Mouse (Mus musculus): Measurements from ENCODE around the gene Cd44.

The Cd44 gene

DNA sequence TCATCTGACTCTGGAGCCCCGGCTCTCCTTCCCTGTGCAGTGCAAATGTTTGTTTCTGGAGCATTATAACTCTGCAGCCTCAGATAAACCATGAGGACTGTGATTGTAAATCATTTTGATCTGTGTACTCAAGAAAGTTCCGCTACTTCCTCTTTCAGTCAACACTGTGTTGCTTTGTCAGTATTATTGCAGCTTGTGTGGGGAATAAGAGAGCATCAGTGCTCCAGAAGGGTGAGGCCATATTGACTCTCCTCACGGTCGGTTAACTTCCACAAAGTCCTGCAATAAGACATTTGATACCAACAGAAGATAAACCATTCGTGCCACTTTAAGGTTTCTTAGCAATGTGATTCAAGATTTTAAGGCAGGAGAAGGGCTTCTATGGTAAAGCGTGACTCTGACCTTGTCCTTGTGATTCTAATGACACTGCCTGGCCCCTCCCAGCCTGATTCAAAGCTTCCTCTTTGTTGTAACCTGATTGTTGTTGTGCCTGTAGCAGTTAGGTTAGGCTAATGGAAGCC, 86.1 kb downstream of the Cd44 start:
- DNase-seq, result no peak

DNA sequence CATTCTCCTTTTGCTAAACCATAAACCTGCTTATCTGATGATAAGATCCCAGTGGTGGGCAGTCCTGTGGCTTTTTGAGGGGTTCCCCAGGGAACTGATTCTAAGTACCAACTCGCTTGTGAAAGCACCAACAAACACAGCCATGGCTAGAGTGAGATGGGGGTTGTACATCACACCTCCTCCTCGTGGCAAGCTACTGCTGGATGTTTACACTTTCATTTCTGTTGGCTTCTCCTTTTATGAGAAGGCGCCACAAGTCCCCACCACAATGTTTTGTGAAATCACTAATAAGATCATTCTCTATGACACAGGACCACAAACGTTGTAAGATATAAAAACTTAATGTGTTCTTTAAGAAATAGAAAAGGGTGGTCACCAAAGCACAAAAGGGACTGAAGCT, 88.7 kb downstream of the Cd44 start:
- DNase-seq, result no peak

DNA sequence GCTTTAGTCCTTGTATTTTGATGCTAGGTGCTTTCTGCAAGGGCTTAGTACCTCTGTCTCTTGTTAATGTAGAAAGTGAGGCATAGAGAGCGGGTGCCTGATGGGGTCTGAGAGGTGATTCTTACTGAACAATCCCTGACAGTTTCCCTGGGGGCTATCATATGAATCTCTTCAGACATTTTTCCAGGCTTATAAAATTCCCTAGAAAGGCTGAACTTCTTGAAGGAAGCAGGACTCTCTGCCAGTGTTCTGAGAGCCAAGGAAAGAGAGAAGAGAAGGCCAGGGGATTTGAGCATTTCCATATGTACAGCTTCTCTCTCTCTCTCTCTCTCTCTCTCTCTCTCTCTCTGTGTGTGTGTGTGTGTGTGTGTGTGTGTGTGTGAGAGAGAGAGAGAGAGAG, 92.0 kb downstream of the Cd44 start:
- no peak for DNase-seq

DNA sequence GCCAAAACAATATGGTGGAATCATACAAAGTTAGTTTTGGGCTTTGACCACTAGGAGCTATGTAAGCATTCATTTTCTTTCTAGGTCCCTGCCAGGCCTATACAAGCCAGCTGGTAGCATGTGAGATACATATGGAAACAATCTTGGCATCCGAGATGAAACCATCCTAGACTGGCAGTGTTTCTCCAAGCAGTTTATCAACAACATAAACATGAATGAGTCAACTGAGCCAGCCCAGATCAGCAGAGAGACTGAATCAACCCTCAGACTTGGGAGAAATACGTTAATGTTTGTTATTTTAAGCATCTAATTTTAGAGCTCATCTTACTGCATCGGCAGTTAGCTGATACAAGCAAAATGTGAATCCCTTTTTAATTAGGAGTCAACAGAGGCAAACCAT, 93.8 kb downstream of the Cd44 start:
- no peak for DNase-seq

DNA sequence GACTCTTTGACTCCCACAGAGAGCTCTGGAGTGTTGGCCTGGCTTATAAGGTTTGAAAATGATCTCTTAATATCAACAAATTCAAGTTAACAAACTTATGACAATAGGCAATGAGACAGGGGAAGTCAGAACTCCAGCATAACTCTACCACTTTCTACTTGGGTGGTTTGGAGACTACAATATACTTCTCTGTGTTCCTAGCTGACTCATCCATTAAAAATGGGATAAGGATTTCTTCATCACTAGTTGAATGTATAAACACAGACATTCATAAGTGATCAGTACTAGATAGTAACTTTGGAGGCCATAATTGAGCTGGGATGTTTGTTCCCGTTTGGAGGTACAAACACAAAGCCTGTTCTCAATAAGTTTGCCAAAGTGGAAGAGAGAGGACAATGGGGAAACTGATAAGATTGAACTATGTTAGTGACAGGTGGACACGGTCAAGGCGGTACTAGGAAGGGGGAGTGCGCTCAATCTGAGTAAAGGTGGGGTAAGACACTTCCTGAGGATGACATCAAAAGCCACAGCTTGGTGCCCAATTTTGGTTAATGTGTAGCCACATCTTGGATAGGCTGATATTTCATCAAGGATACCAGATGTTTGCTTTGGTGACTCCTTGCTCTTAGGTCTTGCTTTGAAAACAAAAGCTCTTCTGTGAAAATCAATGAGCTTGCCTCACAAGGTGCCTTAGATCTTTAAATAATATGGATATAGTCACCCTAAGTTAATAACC, 95.5 kb downstream of the Cd44 start:
- no peak for DNase-seq

DNA sequence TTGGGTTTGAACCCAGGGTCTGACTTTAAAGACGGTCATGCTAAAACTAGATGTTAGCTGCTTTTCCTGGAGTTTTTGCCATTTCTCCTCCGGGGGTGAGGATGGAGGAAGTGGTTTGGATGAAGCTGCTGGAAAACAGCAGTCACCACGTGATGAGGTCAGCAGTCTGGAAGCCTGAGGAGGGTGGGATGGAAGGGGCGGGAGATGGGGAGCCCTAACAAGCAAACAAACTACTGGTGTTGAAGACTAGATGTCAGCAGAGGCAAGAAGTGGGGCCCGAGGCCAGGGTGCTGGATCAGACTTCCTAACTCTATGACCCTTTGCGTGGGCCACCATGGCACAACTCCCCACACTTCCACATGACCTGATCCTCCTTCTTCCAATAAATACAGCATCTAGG, 96.2 kb downstream of the Cd44 start:
- no peak for DNase-seq

DNA sequence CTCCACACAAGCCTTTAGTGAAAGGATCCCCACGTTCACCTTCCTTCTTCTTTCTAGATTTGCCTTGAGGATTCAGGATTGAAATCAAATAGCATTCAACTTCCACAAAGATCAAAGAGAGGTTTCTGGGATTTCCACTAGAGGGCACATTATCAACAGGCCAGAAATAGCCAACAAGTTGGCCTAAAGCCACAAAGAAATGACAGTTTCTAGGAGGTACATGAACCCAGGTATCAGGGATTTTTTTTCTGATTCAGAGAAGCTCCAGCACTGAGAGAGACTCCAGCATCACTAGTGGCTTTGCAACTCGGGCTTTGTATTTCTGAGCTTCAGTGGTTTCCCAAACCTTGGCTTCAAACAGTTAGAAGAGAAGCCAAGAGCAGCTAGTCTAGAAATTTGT, 97.4 kb downstream of the Cd44 start:
- peak; percentile 36 for DNase-seq

DNA sequence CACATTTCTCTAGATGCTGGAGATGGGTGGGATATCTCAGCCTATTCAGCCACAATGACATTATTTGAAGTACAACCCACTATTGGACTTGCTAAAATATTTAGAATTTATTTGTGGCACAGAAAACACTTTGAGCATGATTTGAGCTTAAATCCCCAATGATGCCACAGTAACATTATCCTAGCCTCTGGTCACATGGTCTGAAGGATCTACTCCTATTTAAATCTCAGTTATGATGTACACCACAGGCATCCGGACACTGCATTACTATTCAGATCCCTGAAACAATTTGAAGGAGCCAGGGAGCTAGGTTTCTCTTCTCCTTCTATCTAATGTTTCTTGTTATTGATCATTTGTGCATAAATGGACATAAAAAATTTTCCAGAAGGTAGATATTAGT, 99.6 kb downstream of the Cd44 start:
- no peak for DNase-seq

DNA sequence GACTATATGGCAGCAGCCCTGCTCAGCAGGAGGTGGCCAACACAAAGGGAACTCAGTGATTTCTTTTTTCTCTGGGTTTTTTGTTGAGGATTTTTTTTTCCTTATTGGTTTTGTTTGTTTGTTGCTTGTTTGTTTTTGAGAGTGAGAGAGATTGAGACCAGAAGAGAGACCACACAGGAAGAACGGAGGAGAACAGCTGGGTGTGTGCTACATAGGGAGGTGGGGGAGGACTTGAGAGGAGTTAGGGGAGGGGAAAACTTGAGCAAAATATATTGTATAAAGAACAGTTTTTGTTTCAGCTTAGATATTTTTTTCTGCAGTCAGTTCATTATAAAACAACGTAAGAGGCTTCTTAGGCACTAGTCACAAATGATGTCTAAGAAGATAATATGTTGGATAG, 103.3 kb downstream of the Cd44 start:
- no peak for DNase-seq

DNA sequence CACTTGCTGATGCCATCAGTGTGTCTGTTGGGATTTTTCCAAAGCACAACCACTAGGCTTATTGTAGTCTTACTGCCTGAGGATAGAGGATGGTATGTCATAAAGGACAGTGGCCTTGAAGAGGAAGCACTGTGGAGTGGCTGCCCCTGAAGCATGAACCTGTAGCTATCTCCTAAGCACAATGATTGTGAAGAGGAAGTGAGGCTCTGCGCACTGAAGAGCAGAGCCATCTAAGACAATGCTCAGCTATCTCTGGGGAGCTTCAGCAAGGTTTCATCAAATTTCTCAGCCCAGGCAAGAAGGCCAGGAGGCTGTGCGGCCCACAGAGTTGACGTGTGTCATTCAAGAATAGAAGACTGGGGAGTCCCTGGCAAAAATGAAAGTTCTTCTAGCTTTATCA, 106.4 kb downstream of the Cd44 start:
- no peak for DNase-seq

DNA sequence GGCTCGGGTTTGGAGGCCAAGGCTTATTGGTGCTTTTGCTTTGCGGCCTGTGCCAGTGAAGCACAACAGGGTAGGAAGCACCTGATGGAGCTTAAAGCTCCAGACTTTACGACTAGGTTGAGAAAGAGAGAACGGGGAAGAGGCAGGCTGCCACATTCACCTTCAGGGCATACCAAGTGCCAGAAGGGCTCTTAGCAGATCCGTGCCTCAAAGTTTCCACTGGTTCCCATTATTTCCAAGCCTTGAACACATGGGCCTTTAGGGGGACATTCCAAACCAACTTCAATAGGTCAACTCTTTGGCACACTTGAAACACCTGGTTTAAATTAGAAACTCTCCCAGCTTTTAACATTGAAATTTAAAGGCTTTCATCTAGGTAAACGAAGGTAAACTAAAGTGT, 108.7 kb downstream of the Cd44 start:
- no peak for DNase-seq

DNA sequence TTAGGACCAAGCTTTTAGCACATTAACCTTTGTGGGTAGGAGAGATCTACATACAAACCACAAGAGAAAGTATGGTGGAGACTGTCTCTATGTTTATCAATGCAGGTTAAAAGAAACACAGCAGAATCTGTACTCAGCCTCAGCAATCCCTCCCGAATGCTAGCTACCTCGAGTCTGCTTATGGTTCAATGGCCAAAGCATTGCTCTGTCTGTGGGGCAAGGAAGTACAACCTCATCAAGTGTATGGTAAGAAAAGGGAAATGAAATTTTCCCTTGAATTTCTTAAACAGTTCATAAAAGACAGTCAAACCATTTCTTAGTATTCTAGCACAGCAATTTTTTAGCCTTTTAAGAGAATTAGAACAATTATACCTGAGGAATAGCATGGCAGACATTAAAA, 109.8 kb downstream of the Cd44 start:
- DNase-seq, result no peak

DNA sequence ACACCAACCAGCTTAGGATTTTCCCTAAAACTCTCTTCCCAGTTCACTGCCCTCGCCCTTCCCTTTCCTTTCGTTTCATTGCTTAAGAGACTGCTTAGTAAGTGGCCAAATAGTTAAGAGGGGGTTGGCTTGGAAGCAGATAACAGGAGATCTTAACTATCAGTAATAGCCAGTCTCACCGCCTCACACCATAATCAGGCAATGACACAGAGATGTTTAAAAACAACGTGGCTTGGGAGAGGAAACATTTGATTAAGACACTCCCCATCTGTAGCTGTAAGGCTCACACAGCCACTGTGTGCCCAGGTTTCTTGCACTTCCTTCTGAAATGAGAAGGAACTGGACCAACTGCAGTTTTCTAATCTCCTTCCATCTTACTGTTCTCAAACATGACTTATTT, 115.8 kb downstream of the Cd44 start:
- DNase-seq, result no peak

DNA sequence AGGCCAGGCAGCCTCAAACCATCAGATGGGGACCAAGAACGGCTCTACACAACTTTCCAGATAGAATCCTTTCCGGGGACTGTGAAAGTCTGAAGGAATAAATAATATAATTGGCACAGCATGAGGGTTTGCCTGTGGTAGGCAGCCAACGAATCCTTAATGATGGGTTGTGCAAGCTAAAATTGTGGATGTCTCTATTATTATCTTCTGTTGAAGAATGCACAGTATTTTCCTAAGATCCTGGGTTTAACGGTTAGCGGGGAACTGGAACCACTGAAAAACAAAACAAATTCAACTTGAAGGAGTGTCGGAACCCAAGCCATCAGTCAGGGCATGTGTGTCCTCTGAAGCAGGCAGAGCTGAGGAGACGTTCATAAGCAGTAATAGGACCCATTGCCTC, 118.7 kb downstream of the Cd44 start:
- no peak for DNase-seq

DNA sequence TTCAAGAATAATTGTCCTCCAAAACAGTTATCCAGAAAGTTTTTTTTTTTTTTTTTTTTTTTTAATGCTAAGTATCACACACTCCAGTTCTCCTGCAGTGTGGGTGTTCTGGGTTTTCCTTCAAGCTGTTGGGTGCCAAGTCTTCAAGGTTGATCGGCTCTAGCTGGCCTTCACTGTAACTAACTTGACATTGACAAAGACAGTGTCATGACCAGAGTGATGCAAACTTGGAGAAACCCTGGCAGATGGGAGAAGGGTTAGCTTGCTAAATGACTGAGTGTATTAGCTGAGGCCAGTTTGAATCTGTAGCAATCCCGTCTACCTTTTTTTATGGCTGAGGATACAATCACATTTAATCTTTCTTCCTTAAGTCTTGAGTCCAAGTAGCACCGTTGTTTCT, 123.3 kb downstream of the Cd44 start:
- no peak for DNase-seq

DNA sequence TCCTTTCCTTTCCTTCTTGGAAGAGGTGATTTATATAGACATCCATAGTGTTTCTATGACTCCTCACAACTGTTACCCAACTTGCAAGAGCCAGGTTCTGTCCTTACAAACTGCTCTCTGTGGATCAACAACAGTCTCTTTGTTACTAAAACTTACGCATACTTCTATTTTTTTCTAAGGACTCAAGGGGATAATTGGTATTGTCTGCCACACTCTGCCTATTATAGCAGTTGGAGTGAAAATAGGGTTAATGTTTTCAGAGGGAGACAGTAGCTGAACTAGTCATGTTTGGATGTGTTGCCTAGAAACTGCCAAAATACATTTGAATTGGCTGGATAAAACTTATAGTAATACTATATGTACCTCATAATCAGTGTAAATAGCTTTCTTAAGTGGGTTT, 125.9 kb downstream of the Cd44 start:
- no peak for DNase-seq

DNA sequence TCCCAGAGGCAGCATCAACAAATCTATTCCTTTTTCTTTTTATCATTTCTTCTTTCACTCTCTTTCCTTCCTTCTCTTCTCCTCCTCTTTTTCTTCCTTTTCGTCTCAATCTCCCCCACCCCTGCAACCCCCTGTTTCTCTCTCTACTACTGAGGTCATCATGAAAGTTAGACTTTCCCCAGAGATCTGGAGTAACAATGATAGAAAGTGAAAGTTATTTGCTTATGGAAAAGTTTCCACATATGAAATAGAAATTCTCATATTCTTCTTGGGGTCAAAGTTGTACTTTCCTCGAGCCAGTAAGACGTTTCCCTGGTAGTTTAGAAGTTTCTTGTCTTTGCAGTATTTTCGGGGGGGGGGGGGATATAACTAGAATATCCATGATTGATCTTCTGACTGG, 126.8 kb downstream of the Cd44 start:
- no peak for DNase-seq

DNA sequence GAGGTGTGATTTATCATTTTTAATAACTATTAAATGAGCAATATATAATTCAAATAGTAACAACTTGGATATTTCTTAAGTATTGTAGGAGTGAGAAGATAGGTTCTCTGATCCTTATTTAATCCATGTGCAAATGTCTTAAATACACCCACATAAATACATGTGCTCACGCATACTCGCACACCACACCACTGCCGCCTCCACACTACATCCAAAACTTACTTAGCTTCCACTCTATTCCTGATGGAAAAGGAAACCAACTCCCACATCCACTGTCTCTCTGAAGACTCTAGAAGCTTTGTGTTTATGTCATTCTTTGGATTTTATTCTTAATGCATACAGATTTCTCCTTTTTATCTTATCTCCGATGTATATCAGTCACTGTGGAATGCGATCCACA, 129.2 kb downstream of the Cd44 start:
- no peak for DNase-seq

DNA sequence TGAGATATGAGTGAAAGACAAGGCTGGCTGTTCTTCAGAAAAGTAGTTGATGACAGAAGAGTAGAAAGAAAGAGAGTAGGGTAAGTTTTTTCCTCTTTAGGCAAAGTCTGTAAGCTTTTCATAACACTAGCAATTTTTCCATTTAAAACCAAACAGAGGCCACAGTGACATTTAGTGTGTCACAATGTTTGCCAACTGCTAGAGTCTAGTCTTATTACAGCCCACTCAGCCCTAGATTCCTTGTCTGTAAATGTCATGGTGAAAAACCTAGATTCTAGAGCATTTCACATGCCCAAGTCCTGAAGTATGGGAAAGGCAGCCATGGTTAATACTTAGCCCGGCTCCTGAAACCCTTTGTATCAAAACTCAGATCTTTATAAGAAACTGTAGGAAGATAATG, 130.2 kb downstream of the Cd44 start:
- DNase-seq, result no peak

DNA sequence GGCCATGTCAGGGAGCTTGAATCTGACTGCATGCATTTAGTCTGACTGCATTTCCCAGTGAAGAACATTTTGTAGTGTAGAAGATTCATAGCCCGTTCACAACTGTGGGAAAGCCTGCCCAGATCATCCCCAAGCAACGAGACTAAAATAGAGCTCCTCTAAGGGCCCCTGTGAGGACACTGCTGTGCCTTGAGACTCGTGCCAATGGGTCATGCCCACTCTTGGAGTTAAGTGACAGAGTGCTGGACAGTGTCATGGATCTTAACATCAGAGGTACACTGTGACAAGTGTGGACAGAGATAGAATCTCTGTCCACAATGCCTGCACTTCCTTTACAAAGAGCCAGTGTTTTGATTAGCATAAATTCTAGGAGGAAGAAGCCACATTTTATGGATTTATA, 133.2 kb downstream of the Cd44 start:
- DNase-seq, result no peak

DNA sequence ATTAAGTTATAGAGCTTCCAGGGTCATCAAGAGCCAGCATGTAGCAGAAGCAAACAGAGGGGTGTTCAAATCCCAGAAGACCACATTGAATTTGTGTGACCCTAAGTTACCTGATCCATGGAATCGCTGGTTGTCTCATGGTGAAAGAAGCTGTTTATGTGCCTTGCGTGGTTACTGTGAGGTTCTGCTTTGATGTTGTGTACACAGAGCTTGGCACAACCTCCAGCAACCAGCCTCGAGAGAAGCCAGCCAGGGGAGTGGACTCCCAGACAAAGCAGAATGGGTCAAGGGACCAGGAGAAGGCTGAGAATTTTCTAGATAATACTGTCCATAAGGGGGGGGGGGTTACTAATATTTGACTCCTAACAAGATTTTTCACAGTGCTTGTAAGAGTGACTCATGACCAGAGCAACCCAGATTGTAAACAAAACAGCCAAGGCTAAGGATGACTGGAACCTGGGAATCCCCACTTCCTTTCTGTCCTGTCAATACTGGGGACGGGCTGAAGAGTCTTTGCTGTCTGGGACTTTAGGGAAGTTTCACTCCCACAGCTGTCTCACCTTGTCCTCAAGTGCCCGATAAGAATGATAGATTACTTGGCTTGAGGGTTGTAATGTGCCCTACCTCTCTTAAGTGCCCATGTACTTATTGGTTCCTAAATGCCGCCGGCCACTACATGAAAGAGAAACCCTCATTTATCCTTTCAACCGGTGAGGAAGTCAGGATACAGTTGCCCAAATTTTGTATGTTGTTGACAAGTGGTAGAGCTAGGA, 136.7 kb downstream of the Cd44 start:
- DNase-seq, result no peak

DNA sequence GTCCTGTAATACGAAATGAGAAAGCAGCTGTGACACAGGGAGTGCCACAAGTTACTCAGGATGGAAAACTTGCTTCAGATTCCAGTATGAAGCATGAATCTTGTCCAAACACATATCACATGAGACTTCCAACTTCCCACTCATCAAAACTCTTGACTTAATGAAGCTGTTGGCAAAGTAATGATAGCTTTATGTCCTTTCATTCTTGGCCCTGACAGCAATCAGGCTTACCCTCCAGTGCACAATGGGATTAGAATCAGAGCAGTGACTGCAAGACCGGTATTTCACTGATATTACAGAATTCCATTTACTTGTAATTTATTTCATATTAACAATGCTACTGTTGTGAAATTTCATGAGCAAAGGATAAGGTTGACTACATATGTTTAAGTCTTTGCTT, 137.5 kb downstream of the Cd44 start:
- DNase-seq, result no peak

DNA sequence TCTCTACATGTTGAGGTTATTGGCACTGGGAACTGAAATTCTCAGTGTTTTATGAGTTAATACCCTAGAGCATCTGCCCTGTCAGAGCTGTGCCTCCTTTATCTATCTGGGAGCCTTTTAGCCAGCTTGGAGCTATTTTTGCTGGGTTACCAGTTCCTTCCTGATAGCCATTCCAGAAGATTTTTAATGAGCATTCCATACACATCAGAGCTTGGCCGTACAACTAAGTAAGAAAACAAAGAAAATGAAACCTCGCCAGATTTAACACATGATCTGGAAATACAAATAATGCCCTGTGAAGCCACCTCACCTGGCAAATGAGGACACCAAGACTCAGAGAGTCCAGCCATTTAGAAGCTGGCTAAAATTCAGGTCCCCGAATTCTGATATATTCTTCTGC, 138.3 kb downstream of the Cd44 start:
- DNase-seq, result no peak
